Mouse (Mus musculus) brain, embryonic 14.5 days (tissue): ENCODE results near the gene Bspry. TPM values are rescaled to one million over a fixed set of nuclear protein-coding genes. Genes with fewer than 3 reads are reported as not detected.

Experiments used
- DNase-seq: peaks from one replicate; pipeline ENCODE4 v3.0.0-alpha.2; 2011; ENCODE audit warnings: low read depth
- CTCF ChIP-seq: fragments of 200-500 bp; IDR thresholded peaks from 2 replicates; pipeline ENCODE4 v1.5.1; 2012; ENCODE audit warnings: inconsistent platforms, mild to moderate bottlenecking, moderate library complexity, borderline replicate concordance; ENCODE audit not compliant: insufficient read depth, insufficient read length; ENCODE audit errors: extremely low read depth
- POLR2A ChIP-seq: fragments of 200-500 bp; IDR thresholded peaks from 2 replicates; pipeline ENCODE4 v1.6.1; 2012; ENCODE audit warnings: mild to moderate bottlenecking, inconsistent platforms, borderline replicate concordance; ENCODE audit not compliant: poor library complexity, insufficient read depth, insufficient read length, severe bottlenecking; ENCODE audit errors: extremely low read depth
- polyA plus RNA-seq: library from polyadenylated mRNA; depleted of rRNA; stranded (reverse); fragments of >200 nt; gene quantifications from 2 replicates; pipeline ENCODE4 v1.2.3, GENCODE M21; 2012; rRNA removed

Gene Bspry
- polyA plus RNA-seq, result 0.72 TPM in 2 replicates

DNA sequence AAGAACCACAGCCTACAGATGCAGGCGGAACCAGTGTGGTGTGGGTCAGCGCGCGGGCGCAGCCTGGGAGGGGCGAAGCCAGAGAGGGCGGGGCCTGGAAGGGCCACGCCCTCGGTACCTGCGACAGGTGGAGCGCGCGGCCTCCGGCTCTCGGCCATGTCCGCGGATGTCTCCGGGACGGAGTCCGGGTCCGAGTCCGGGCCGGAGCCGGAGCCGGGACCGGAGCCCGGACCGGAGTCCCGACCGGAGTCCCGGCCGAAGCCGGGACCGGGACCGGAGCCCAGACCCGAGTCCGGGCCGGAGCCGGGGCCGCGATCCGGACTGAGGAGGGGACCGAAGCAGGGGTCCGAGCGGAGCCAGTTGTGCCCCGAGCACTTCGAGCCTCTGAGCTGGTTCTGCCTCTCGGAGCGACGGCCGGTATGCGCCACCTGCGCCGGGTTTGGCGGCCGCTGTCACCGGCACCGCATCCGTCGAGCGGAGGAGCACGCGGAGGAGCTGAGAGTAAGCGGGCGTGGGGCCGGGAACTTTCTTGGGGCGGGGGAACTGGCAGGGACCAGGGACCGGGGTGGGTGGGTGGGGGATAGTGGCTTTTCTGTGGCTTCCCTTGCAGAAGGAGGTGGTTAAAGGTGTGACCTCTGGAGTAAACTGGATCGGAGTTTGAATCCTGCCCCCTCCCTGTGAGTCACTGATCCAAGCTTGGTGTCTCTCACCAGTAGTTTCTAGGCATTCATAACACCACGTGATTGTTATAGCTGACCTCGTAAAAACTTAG, at the start of gene Bspry:
Gene Bspry, plus strand, starts transcription at position 117 of the 772 bp plus-strand sequence.
- peak; percentile 23 for DNase-seq

DNA sequence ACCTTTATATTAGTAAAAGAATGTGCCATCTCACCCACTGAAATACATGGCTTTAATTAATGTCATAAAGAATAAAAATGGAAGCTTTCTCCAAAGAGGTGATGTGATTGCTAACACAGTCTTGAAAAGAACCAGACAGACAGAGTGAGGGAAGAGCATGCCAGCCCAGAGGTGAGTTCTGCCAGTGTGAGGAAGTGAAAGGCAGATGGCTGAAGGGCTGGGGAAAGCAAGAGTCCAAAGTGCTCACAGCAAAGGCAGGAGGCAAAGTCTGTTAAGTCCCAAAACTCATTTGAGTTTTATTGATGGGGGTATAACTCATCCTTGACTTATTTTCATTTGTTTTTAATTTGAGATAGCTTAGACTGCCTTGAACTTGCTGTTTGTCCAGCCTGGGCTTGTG, 49.2 kb upstream of the Bspry start:
- TF ChIP-seq POLR2A (no peak), CTCF (no peak)
- no peak for DNase-seq

More for the DNA sequence above, at the start of gene Bspry:
- TF ChIP-seq CTCF, result no peak
- no peak for TF ChIP-seq POLR2A

DNA sequence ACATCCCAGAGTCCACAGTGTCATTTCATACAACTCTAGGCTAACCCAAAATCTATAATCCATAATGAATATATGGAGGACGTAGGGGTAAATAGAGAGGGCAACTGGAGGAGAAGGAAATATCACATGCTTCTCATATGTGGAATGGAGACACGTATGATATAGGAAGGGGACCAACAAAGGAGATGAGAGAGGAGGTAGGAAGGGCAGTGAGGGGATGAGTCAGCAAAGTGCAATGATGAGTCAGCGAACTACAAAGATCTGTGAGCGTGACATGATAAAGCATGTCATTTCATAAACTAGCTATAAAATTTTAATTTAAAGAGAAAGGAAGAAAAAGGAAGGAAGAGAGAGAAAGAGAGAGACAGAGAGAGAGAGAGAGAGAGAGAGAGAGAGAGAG, 48.3 kb upstream of the Bspry start:
- no peak for TF ChIP-seq CTCF
- no peak for TF ChIP-seq POLR2A

DNA sequence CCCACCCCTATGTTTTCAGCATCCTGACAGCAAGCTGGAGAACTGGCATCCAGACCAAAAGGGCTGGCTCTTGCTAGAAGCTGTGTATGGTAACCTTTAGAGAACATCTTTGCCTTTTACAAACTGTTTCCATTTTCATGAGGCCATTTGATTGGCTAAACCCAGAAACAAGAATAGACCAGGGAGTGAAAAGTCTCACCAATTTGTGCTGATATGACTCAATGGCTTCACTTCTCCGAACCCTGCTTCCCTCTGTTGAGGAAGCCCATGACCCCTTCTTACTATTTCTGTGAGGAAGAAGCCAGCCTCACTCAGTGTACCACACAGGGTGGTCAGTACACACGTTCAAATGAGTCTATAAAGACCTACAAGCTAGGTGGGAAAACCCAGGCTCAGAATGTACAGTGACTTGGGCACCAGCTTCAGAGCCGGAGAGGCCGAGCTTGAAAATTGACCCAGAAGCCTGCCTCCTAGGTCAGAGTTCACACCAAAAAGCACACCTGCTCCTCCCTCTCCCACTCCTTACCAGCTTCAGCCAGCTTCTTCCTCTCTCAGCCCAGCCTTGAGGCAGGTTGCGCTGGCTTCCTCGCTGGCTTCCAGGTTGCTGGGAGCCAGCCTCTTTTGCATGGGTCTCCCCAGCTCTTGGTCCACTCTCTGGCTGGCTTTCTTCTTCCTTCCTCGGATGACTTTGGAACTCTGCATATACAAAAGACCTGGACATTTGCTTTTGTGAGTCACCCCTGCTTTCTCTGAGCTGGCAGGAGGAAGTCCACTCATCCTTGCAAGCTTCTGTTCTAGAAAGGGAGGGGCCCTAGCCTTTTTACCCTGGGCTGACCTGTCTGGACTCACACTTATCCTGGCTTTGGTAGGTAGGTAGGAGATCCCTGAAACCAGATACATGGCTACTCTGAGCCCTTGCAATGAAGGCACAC, 45.6 kb upstream of the Bspry start:
- TF ChIP-seq POLR2A (no peak), CTCF (no peak)
- no peak for DNase-seq

More for the DNA sequence above, 48.3 kb upstream of the Bspry start:
- no peak for DNase-seq

DNA sequence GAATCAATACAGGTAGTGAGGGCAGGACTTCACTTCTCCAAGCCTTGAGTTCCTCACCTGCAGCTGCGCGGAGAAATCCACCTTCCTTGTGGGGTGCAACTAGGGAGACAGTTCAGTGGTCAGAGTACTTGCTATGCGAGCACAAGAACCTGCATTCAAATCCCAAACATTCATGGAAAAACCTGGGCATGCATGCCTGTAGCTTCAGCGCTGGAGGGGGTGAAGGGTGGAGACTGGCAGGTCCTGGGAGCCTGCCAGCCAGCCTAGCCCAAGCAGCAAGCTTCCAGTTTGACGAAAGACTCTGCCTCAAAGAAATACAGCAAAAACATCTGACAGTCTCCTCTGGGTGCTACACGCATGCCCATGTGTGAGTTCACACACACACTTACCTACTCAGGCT, 44.8 kb upstream of the Bspry start, which contains the start of gene Rnf183:
Gene Rnf183, minus strand, starts transcription at position 172 of the 400 bp plus-strand sequence.
- no peak for TF ChIP-seq POLR2A
- no peak for TF ChIP-seq CTCF
- DNase-seq, result no peak

DNA sequence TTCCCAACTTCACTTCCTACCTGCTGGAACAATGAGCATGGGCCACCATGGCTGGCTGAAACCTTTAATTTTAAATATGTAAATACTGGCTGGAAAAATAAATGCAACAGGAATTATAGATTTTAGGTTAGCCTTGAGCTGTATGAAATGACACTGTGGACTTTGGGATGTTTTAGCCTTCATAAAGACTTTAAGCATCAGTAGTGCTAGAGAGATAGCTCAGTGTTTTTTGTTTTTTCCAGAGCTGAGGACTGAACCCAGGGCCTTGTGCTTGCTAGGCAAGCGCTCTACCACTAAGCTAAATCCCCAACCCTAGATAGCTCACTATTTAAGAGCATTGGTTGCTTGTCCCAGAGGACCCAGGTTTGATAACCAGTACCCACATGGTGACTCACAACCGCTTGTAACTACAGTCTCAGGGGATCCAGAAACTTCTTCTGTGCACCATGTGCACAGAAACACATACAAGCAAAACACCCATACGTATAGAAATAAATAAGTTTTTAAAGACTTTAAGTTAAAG, 42.5 kb upstream of the Bspry start:
- no peak for DNase-seq
- TF ChIP-seq CTCF (no peak), POLR2A (no peak)

DNA sequence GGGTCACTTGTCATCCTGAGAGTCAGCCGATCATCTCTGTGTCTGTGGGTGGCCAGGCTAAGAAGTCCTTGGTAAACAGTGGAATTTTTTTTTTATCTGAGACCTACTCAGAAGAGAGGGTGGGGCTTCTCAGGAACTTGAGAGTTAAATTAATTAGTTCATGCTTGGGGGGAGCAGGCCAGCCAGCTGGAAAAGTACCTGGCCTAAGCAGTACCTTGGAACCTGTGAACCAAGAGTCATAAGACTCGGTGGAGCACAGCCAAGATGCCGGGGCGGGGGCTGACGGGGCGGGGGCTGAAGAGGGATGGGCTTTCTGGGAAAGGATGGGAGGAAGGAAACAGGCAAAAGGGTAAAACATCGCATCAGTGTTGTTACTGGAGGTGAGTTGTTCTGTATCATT, 42.0 kb upstream of the Bspry start:
- TF ChIP-seq CTCF (no peak), POLR2A (no peak)
- no peak for DNase-seq

DNA sequence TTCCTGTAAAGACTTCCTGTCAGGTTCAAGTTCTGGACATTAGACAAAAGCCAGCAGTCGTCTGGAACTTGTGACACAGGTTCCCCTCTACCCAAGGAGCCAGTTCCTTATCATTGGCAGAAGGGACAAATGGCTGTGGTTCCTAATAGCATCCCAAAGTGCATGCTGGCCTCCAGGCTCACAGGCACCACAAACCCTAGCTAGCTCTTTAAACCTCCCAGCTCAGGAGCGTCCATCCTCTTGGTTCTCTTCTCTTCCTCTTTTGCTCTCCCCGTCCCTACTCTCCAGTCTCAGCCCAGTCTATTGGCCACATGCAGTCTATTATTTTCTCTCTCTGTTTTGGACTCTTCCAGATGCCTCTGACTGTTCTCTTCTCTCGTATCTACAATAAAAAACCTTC, 40.1 kb upstream of the Bspry start:
- DNase-seq, result no peak
- TF ChIP-seq POLR2A (no peak), CTCF (no peak)

DNA sequence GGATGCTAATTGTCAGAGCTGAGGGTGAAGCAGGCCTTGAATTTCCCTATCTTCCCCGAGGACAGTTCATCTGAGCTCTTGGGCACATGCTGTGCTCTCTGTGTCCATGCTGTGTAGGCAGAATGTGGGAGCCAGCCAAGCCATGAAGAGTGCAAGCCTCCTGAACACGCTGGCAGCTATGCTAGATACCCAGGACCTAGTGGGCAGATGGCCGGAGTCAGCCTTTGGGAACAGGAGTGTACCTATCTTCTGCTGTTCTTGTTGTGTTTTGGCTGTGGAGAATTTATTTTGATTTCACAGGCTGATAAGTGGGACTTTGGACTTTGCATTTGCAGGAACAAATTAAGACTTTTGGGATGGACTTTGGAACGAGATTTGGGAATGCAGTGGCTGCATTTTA, 39.3 kb upstream of the Bspry start:
- TF ChIP-seq CTCF (no peak), POLR2A (no peak)
- no peak for DNase-seq

DNA sequence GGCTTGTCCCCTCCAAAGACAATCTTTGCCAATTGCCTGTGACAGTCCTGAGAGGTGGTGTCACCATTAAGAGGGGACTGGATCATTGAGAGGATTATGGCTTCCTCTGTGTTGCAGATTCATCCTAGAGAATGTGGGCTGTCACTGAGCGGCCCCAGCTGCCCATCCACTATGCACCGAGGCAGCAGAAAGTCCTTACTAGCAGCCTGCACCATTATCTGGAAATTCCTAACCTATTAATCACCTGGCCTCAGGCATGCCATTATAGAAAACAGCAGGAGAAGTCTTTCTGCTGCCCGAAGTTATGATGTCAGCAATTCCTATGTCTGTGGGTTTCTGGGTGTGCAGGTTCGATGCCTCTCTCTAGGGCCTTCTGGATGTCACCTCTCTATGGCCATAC, 38.9 kb upstream of the Bspry start:
- no peak for DNase-seq
- TF ChIP-seq CTCF (no peak), POLR2A (no peak)

DNA sequence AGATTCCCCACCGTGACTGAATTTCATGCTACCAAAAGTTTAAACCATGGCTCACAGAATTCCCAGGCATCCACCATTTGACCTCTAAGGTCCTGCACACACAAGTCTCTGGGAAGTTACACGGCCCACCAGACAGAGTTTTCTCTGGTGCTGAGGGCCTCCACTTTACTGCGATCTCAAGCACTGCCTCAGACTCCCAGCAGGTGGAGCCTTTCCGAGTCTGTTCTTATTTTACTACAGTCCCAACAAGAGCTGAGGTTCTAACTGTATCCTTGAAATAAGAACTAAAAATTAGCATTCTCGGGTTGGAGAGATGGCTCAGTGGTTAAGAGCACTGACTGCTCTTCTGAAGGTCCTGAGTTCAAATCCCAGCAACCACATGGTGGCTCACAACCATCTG, 24.9 kb upstream of the Bspry start:
- peak; percentile 45 for DNase-seq
- TF ChIP-seq POLR2A (no peak), CTCF (peak; percentile 63; the same call in 1 of the 2 replicates)

DNA sequence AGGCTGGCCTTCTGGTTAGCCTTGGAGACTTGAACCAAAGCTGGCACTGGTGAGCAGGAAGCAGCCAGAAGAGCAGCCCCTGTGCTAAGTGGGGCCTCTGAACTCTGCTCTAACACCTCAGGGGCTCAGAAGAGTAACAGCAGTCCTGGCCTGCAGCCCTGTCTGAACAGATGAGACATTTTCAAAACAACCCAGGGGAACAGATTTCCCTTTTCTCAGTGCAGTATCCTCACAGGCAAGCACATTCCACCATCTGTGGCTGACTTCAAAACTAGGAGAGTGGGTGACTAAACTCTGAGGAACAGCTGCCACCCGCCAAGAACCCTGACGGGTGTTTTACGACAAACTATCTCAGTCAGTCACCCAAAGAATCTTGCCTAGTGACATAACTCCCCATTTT, 20.8 kb upstream of the Bspry start:
- DNase-seq, result peak; percentile 70

DNA sequence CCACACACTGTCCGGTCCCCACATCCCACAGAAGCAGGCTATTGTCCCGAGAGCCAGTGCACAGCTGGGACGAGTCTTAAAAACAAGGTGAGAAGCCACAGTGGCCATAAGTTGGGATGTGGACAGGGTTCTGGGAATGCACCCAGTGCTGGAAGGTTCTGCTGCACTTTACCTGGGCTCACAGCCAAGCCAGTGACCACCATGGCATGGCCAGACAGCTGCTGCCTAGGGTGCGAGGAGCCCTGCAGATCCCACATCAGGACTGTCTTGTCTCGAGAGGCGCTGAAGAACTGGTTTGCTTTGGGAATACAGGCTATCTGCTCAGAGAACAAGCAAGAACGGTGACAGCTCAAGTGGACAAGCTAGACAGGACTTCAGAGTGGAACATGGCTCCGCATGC, 19.5 kb upstream of the Bspry start:
- DNase-seq, result no peak
- TF ChIP-seq CTCF (no peak), POLR2A (no peak)

More for the DNA sequence above, 20.8 kb upstream of the Bspry start:
- TF ChIP-seq POLR2A (no peak), CTCF (no peak)
